Mouse (Mus musculus) gonadal fat pad, adult 2 months (tissue): ENCODE data around the gene Zap70. TPM values are rescaled to one million over a fixed set of nuclear protein-coding genes. Genes with fewer than 3 reads are reported as not detected.

Experiments
- DNase-seq: peaks from one replicate; pipeline ENCODE4 v3.0.0-alpha.2; 2012; ENCODE audit warnings: low read depth
- polyA plus RNA-seq: library from polyadenylated mRNA; depleted of rRNA; stranded (reverse); fragments of >200 nt; gene quantifications from 2 replicates; pipeline ENCODE4 v1.2.3, GENCODE M21; 2012; rRNA removed

Gene Zap70
- polyA plus RNA-seq, result 16.6 and 19.2 TPM in 2 replicates

GRCm38 (mm10) chr1:36761568-36761967 is at the start of gene Zap70:
Zap70 (plus strand) TSS chr1:36761798.
- DNase-seq, result no peak

GRCm38 (mm10) chr1:36714311-36714710 is 47.3 kb upstream of the Zap70 start, which contains the start of gene Actr1b:
Actr1b (minus strand) TSS chr1:36714422.
- no peak for DNase-seq

- no peak for DNase-seq
Observed at GRCm38 (mm10) chr1:36718786-36719185, 42.8 kb upstream of the Zap70 start.

- no peak for DNase-seq
Observed at GRCm38 (mm10) chr1:36723146-36724056, 38.2 kb upstream of the Zap70 start.

- DNase-seq, result no peak
Observed at GRCm38 (mm10) chr1:36724057-36724431, 37.6 kb upstream of the Zap70 start.

- no peak for DNase-seq
Observed at GRCm38 (mm10) chr1:36737300-36737699, 24.3 kb upstream of the Zap70 start.

- peak; percentile 54 for DNase-seq
Observed at GRCm38 (mm10) chr1:36739231-36739630, 22.4 kb upstream of the Zap70 start.

- DNase-seq, result no peak
Observed at GRCm38 (mm10) chr1:36743046-36743445, 18.6 kb upstream of the Zap70 start.

- no peak for DNase-seq
Observed at GRCm38 (mm10) chr1:36744268-36744944, 17.2 kb upstream of the Zap70 start.

- DNase-seq, result no peak
Observed at GRCm38 (mm10) chr1:36745661-36746060, 15.9 kb upstream of the Zap70 start.

GRCm38 (mm10) chr1:36746452-36746851 is 15.1 kb upstream of the Zap70 start:
- no peak for DNase-seq

GRCm38 (mm10) chr1:36753932-36754675 is 7.5 kb upstream of the Zap70 start:
- no peak for DNase-seq

- DNase-seq, result no peak
Observed at GRCm38 (mm10) chr1:36758553-36758952, 3.0 kb upstream of the Zap70 start.

- no peak for DNase-seq
Observed at GRCm38 (mm10) chr1:36759076-36759475, 2.5 kb upstream of the Zap70 start.

- no peak for DNase-seq
Observed at GRCm38 (mm10) chr1:36760401-36760800, 1.2 kb upstream of the Zap70 start.

- no peak for DNase-seq
Observed at GRCm38 (mm10) chr1:36761061-36761460, 537 bp upstream of the Zap70 start.

GRCm38 (mm10) chr1:36766431-36767205 is 5.0 kb downstream of the Zap70 start:
- no peak for DNase-seq

GRCm38 (mm10) chr1:36767321-36767720 is 5.7 kb downstream of the Zap70 start:
- no peak for DNase-seq

GRCm38 (mm10) chr1:36768786-36769185 is 7.2 kb downstream of the Zap70 start:
- DNase-seq, result no peak

GRCm38 (mm10) chr1:36769951-36770350 is 8.4 kb downstream of the Zap70 start:
- DNase-seq, result no peak

GRCm38 (mm10) chr1:36770998-36771397 is 9.4 kb downstream of the Zap70 start:
- DNase-seq, result no peak
